Mouse (Mus musculus) left cerebral cortex, postnatal 10 days (tissue): ENCODE data around the gene Gprasp2. TPM values are rescaled to one million over a fixed set of nuclear protein-coding genes. Genes with fewer than 3 reads are reported as not detected.

Experiments used
- total RNA-seq, 2 experiments: library from RNA; stranded (reverse); gene quantifications; 2 replicates each; pipeline ENCODE4 v1.2.3; 2021

The Gprasp2 gene
- total RNA-seq, 2 experiments from 2014 or later: 175 to 191 TPM

Other genes starting within 250 kb of the Gprasp2 start
- gene Nxf7, start 240.3 kb upstream of the Gprasp2 start, total RNA-seq: under 1 TPM in 1 of 2 experiments, not detected in 1; 0.60 TPM
- under 1 TPM in 1 of 2 experiments, not detected in 1; 0.32 TPM for gene Prame, start 211.3 kb upstream of the Gprasp2 start, total RNA-seq
- not detected for gene Tcp11x2, start 145.2 kb upstream of the Gprasp2 start, total RNA-seq
- gene Tmsb15a, start 113.8 kb upstream of the Gprasp2 start, total RNA-seq: not detected
- 10 to 100 TPM; 31.5 to 33.7 TPM for gene Armcx5, start 96.3 kb upstream of the Gprasp2 start, total RNA-seq
- gene Gprasp1, start 96.3 kb upstream of the Gprasp2 start, total RNA-seq: 100 to 1,000 TPM; 352 to 384 TPM
- 10 to 100 TPM; 79.2 to 81.4 TPM for gene Bhlhb9, start 41.4 kb upstream of the Gprasp2 start, total RNA-seq
- gene Arxes2, start 154.8 kb downstream of the Gprasp2 start, total RNA-seq: 100 to 1,000 TPM; 106 to 108 TPM
- gene Arxes1, start 194.3 kb downstream of the Gprasp2 start, total RNA-seq: 100 to 1,000 TPM in 1 of 2 experiments, 10 to 100 TPM in 1; 85.8 to 109 TPM
- 100 to 1,000 TPM; 440 to 449 TPM for gene Bex2, start 229.2 kb downstream of the Gprasp2 start, total RNA-seq
- under 1 TPM; 0.15 to 0.22 TPM for gene Nxf3, start 246.2 kb downstream of the Gprasp2 start, total RNA-seq